Mouse (Mus musculus) neural tube, embryonic 12.5 days (tissue): ENCODE data around the gene Spint3. TPM values are rescaled to one million over a fixed set of nuclear protein-coding genes. Genes with fewer than 3 reads are reported as not detected.

Experiments
- ATAC-seq: fragments of 200-750 bp; cut with Nextera tagmentation; 2 replicates; pipeline ENCODE4 v1.8.0; 2017; ENCODE audit warnings: low read depth, mild to moderate bottlenecking, moderate TSS enrichment, moderate library complexity; ENCODE audit not compliant: low FRiP score
- H3K27ac ChIP-seq: fragments of 300-500 bp; sonication (generic); 2 replicates; pipeline ENCODE4 v1.5.1; 2016
- H3K27me3 ChIP-seq: fragments of 300-500 bp; sonication (generic); replicated peaks from 2 replicates; pipeline ENCODE4 v1.6.1; 2016; ENCODE audit warnings: mild to moderate bottlenecking
- H3K36me3 ChIP-seq: fragments of 300-500 bp; sonication (generic); 2 replicates; pipeline ENCODE4 v1.6.1; 2016; ENCODE audit warnings: mild to moderate bottlenecking
- H3K4me1 ChIP-seq: fragments of 300-500 bp; sonication (generic); 2 replicates; pipeline ENCODE4 v1.6.1; 2016
- H3K4me2 ChIP-seq: fragments of 300-500 bp; sonication (generic); replicated peaks from 2 replicates; pipeline ENCODE4 v1.6.1; 2016; ENCODE audit warnings: mild to moderate bottlenecking
- H3K4me3 ChIP-seq: fragments of 300-500 bp; sonication (generic); 2 replicates; pipeline ENCODE4 v1.5.1; 2016
- H3K9ac ChIP-seq: fragments of 300-500 bp; sonication (generic); 2 replicates; pipeline ENCODE4 v1.6.1; 2016; ENCODE audit warnings: mild to moderate bottlenecking
- H3K9me3 ChIP-seq: fragments of 300-500 bp; sonication (generic); 2 replicates; pipeline ENCODE4 v1.6.1; 2016; ENCODE audit warnings: mild to moderate bottlenecking
- WGBS: fragments of 180-500 bp; shearing (Covaris S2); methylation state at CpG from one replicate; pipeline ENCODE4 v1.1.7; 2016; 5-methylcytosine and 5-hydroxymethylcytosine counted together
- polyA plus RNA-seq: library from polyadenylated mRNA; unstranded; fragments of >200 nt; fragmentation: Nextera tagmentation; extraction: Ambion mirVana; gene quantifications from 2 replicates; pipeline ENCODE4 v1.2.1, GENCODE M21; 2016

Spint3 gene
- polyA plus RNA-seq, 1 experiment from 2014 or later: not detected

DNA sequence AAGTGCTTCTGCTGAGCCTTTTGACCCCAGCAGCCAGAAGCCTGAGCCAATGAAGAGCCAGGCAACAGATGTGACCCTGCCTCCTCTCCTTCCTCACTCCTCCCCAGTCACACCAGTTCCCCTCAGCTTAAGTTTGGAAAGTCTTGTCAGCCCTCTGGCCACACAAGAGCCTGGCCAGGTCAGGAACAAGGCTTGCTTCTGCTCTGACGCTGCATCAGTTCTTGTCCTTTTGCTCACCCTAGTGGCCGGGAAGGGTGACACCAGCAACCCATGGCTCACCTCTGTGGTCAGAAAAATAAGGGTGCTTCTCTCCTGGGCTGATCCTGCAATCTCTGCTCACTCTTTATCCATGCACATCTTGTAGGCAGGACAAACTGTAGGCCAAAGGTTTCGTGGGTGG lies 52.5 kb downstream of the Spint3 start:
- no peak overlapping the region for H3K9ac ChIP-seq
- no peaks in the 10 kb centered on the region for H3K36me3 ChIP-seq
- H3K27ac ChIP-seq: no peak overlapping the region
- WGBS: 6% methylated on average over 3 of the region's 3 CpGs
- no peak overlapping the region for H3K4me3 ChIP-seq
- peaks cover 7% of the 10 kb centered on the region; the same call in 1 of the 2 replicates for H3K27me3 ChIP-seq
- no peak for ATAC-seq
- H3K4me2 ChIP-seq: no peak overlapping the region
- H3K4me1 ChIP-seq: no peaks in the 10 kb centered on the region
- no peaks in the 10 kb centered on the region for H3K9me3 ChIP-seq

Other genes starting within 250 kb of the Spint3 start
- not detected in 2 replicates for gene Svs5, start 240.7 kb downstream of the Spint3 start, polyA plus RNA-seq
- 0.28 TPM in 1 of 2 replicates, not detected in the other for gene Slpi, start 184.4 kb downstream of the Spint3 start, polyA plus RNA-seq
- gene Rbpjl, start 170.3 kb downstream of the Spint3 start, polyA plus RNA-seq: 0.13 and 0.18 TPM in 2 replicates
- gene Matn4, start 168.3 kb downstream of the Spint3 start, polyA plus RNA-seq: 8.2 and 9.0 TPM in 2 replicates
- gene Sdc4, start 129.6 kb downstream of the Spint3 start, polyA plus RNA-seq: 9.7 and 11.7 TPM in 2 replicates
- gene Sys1, start 116.5 kb downstream of the Spint3 start, polyA plus RNA-seq: 72.8 and 82.7 TPM in 2 replicates
- 6.0 and 6.5 TPM in 2 replicates for gene Gm20458, start 112.5 kb downstream of the Spint3 start, polyA plus RNA-seq
- not detected in 2 replicates for gene Trp53tg5, start 99.7 kb downstream of the Spint3 start, polyA plus RNA-seq
- gene Dbndd2, start 87.4 kb downstream of the Spint3 start, polyA plus RNA-seq: 5.8 and 7.0 TPM in 2 replicates
- 50.0 and 55.3 TPM in 2 replicates for gene Pigt, start 75.9 kb downstream of the Spint3 start, polyA plus RNA-seq
- gene Wfdc2, start 11.0 kb downstream of the Spint3 start, polyA plus RNA-seq: 5.1 and 6.5 TPM in 2 replicates
- gene Wfdc6a, start 12.0 kb upstream of the Spint3 start, polyA plus RNA-seq: not detected in 2 replicates
- gene Eppin, start 20.1 kb upstream of the Spint3 start, polyA plus RNA-seq: not detected in 2 replicates
- not detected in 2 replicates for gene Wfdc6b, start 40.1 kb upstream of the Spint3 start, polyA plus RNA-seq
- not detected in 2 replicates for gene Wfdc8, start 40.2 kb upstream of the Spint3 start, polyA plus RNA-seq
- gene Wfdc16, start 65.3 kb upstream of the Spint3 start, polyA plus RNA-seq: not detected in 2 replicates
- gene Wfdc10, start 82.6 kb upstream of the Spint3 start, polyA plus RNA-seq: 0.48 and 0.51 TPM in 2 replicates
- not detected in 2 replicates for gene Wfdc9, start 83.1 kb upstream of the Spint3 start, polyA plus RNA-seq
- not detected in 2 replicates for gene Wfdc11, start 100.6 kb upstream of the Spint3 start, polyA plus RNA-seq
- gene Wfdc13, start 111.6 kb upstream of the Spint3 start, polyA plus RNA-seq: not detected in 2 replicates
- gene Spint4, start 125.0 kb upstream of the Spint3 start, polyA plus RNA-seq: not detected in 2 replicates
- not detected in 2 replicates for gene Spint5, start 141.8 kb upstream of the Spint3 start, polyA plus RNA-seq
- 0.44 and 0.72 TPM in 2 replicates for gene Wfdc3, start 172.5 kb upstream of the Spint3 start, polyA plus RNA-seq
- 85.6 and 92.2 TPM in 2 replicates for gene Dnttip1, start 172.5 kb upstream of the Spint3 start, polyA plus RNA-seq
- 311 and 340 TPM in 2 replicates for gene Ube2c, start 196.4 kb upstream of the Spint3 start, polyA plus RNA-seq
- 26.2 and 36.5 TPM in 2 replicates for gene Tnnc2, start 206.5 kb upstream of the Spint3 start, polyA plus RNA-seq
- 14.2 and 15.6 TPM in 2 replicates for gene Snx21, start 212.4 kb upstream of the Spint3 start, polyA plus RNA-seq
- gene Acot8, start 231.4 kb upstream of the Spint3 start, polyA plus RNA-seq: 15.9 and 19.6 TPM in 2 replicates
- gene Zswim3, start 231.6 kb upstream of the Spint3 start, polyA plus RNA-seq: 11.8 and 14.1 TPM in 2 replicates
- gene Zswim1, start 249.2 kb upstream of the Spint3 start, polyA plus RNA-seq: 22.8 and 23.7 TPM in 2 replicates